Mouse (Mus musculus) forebrain, embryonic 10.5 days (tissue): ENCODE measurements around the gene Mgll. TPM values are rescaled to one million over a fixed set of nuclear protein-coding genes. Genes with fewer than 3 reads are reported as not detected.

Experiments
- DNase-seq: peaks from one replicate; pipeline ENCODE4 v3.0.0-alpha.2; 2017; ENCODE audit warnings: low spot score; ENCODE audit errors: extremely low spot score
- H3K27ac ChIP-seq: fragments of 300-500 bp; sonication (generic); 2 replicates; pipeline ENCODE4 v1.5.1; 2016; ENCODE audit warnings: mild to moderate bottlenecking
- H3K27me3 ChIP-seq: fragments of 300-500 bp; sonication (generic); 2 replicates; pipeline ENCODE4 v1.6.1; 2016; ENCODE audit warnings: mild to moderate bottlenecking; ENCODE audit not compliant: poor library complexity, severe bottlenecking
- H3K36me3 ChIP-seq: fragments of 300-500 bp; sonication (generic); replicated peaks from 2 replicates; pipeline ENCODE4 v1.6.1; 2016; ENCODE audit warnings: mild to moderate bottlenecking, moderate library complexity
- H3K4me1 ChIP-seq: fragments of 300-500 bp; sonication (generic); 2 replicates; pipeline ENCODE4 v1.6.1; 2016
- H3K4me3 ChIP-seq: fragments of 300-500 bp; sonication (generic); 2 replicates; pipeline ENCODE4 v1.5.1; 2016; ENCODE audit warnings: mild to moderate bottlenecking, moderate library complexity
- H3K9me3 ChIP-seq: fragments of 300-500 bp; sonication (generic); 2 replicates; pipeline ENCODE4 v1.6.1; 2016; ENCODE audit warnings: mild to moderate bottlenecking, moderate library complexity
- WGBS: fragments of 180-500 bp; shearing (Covaris S2); methylation state at CpG from one replicate; pipeline ENCODE4 v1.1.7; 2016; 5-methylcytosine and 5-hydroxymethylcytosine counted together
- polyA plus RNA-seq: library from polyadenylated mRNA; unstranded; fragments of >200 nt; fragmentation: Nextera tagmentation; extraction: Ambion mirVana; gene quantifications from 2 replicates; pipeline ENCODE4 v1.2.1, GENCODE M21; 2016

Gene Mgll
- polyA plus RNA-seq, 1 experiment from 2014 or later = 5.8 TPM

- Histone ChIP-seq H3K4me3 (no peak overlapping the region), H3K27me3 (0 out of 2 replicates have a peak, but pooled peaks cover 4% of the 10 kb centered on the region), H3K4me1 (peaks cover 37% of the 10 kb centered on the region), H3K9me3 (no peaks in the 10 kb centered on the region), H3K27ac (0 out of 2 replicates have a peak overlapping the region, but pooled peaks have one; percentile 15), H3K36me3 (no peaks in the 10 kb centered on the region)
- 91% methylated on average over 13 of the region's 13 CpGs for WGBS
- no peak for DNase-seq
These were observed 47.8 kb downstream of the Mgll start for GRCm38 (mm10) chr6:88772041-88772440.

DNA sequence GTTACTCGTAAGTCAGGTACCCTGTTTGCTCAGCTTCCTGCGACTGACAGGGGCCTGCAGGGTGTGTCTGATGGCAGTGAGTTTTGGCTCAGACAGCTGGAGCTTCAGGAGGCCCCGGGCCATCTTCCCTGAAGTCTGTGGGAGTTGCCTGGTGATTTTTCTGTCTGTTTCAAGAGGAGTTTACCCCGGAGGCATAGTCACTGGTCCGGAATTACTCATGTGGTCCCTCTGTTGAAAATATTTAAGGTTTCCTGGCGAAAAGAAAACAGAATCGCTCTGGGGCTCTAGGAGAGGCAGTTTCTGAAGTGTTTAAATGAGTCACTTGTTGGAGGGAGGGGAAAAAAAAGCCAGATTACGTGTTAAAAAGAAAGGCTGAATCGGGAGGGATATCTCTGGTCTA, 49.8 kb downstream of the Mgll start:
- Histone ChIP-seq H3K9me3 (no peaks in the 10 kb centered on the region), H3K4me1 (peaks cover 51% of the 10 kb centered on the region), H3K36me3 (no peaks in the 10 kb centered on the region), H3K27ac (no peak overlapping the region), H3K4me3 (no peak overlapping the region), H3K27me3 (0 out of 2 replicates have a peak, but pooled peaks cover 4% of the 10 kb centered on the region)
- no peak for DNase-seq
- 80% methylated on average over 9 of the region's 9 CpGs for WGBS

GRCm38 (mm10) chr6:88775267-88775666, 51.1 kb downstream of the Mgll start:
- H3K27ac ChIP-seq = no peak overlapping the region
- 86% methylated on average over 14 of the region's 14 CpGs for WGBS
- no peaks in the 10 kb centered on the region for H3K36me3 ChIP-seq
- peaks cover 49% of the 10 kb centered on the region for H3K4me1 ChIP-seq
- no peak for DNase-seq
- H3K9me3 ChIP-seq = no peaks in the 10 kb centered on the region
- H3K27me3 ChIP-seq = 0 out of 2 replicates have a peak, but pooled peaks cover 4% of the 10 kb centered on the region
- no peak overlapping the region for H3K4me3 ChIP-seq

DNA sequence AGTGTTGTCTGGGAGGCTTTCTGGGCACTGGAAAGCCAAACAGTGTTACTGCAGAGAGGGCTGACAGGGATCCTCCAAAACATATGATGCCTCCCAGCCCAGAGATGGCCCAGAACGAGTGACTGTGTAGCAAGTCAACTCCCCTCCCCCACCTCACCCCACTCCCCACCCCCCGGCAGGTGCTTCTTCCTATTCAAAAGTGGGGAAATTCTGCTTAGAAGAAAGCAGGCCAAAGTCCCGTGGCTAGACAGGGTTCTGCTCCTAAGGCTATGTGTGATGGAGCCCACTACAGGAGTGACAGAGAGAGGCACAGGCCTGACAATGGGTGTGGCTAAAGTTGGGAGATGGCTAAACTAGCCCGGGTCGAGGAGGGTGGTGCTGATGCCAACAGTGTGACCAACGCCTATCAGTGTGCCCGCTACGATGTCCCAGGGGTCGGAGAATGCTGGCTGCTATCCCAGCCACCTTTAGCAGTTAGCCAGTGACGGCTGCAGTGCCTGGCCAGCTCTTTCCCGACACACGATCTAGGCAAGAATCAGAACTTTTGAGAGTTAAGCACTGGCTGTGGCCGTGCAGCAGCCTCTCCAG, 52.2 kb downstream of the Mgll start:
- Histone ChIP-seq H3K4me3 (no peak overlapping the region), H3K9me3 (no peaks in the 10 kb centered on the region), H3K27me3 (0 out of 2 replicates have a peak, but pooled peaks cover 4% of the 10 kb centered on the region), H3K27ac (peak overlapping the region; percentile 66; the same call in 1 of the 2 replicates), H3K36me3 (no peaks in the 10 kb centered on the region), H3K4me1 (peaks cover 51% of the 10 kb centered on the region)
- WGBS = 68% methylated on average over 13 of the region's 13 CpGs
- no peak for DNase-seq

GRCm38 (mm10) chr6:88776964-88777363, 52.8 kb downstream of the Mgll start:
- H3K36me3 ChIP-seq = no peaks in the 10 kb centered on the region
- 84% methylated on average over 8 of the region's 8 CpGs for WGBS
- no peak overlapping the region for H3K4me3 ChIP-seq
- 0 out of 2 replicates have a peak, but pooled peaks cover 4% of the 10 kb centered on the region for H3K27me3 ChIP-seq
- H3K9me3 ChIP-seq = no peaks in the 10 kb centered on the region
- no peak for DNase-seq
- H3K4me1 ChIP-seq = peaks cover 51% of the 10 kb centered on the region
- H3K27ac ChIP-seq = no peak overlapping the region

GRCm38 (mm10) chr6:88778047-88778688, 54.0 kb downstream of the Mgll start:
- WGBS = 28% methylated on average over 8 of the region's 8 CpGs
- no peak overlapping the region for H3K4me3 ChIP-seq
- no peaks in the 10 kb centered on the region for H3K9me3 ChIP-seq
- no peak for DNase-seq
- H3K36me3 ChIP-seq = no peaks in the 10 kb centered on the region
- peak overlapping the region; percentile 48; the same call in 1 of the 2 replicates for H3K27ac ChIP-seq
- 0 out of 2 replicates have a peak, but pooled peaks cover 4% of the 10 kb centered on the region for H3K27me3 ChIP-seq
- H3K4me1 ChIP-seq = peaks cover 59% of the 10 kb centered on the region

DNA sequence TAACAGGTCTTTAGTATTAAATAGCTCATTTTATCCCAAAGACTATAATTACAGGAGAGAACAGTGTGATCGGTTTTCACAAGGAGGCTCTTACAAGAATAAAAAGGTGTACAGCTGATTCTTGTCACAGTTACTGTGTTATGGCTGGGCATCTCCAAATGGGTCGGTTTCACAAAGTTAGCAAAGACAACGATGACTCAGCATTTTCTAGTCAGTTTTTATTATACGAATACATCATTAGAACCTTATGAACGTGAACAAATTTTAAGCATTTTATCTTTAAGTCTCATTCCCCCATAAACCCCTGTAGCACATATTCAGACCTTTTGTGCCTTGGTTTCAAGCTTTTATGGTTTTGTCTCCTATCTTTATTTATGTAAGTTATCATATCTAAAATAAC, 55.5 kb downstream of the Mgll start:
- Histone ChIP-seq H3K27ac (no peak overlapping the region), H3K27me3 (0 out of 2 replicates have a peak, but pooled peaks cover 4% of the 10 kb centered on the region), H3K9me3 (no peaks in the 10 kb centered on the region), H3K4me1 (peaks cover 60% of the 10 kb centered on the region), H3K4me3 (no peak overlapping the region), H3K36me3 (no peaks in the 10 kb centered on the region)
- DNase-seq = no peak
- 87% methylated on average over 5 of the region's 5 CpGs for WGBS

- Histone ChIP-seq H3K4me3 (no peak overlapping the region), H3K9me3 (no peaks in the 10 kb centered on the region), H3K27me3 (no peaks in the 10 kb centered on the region), H3K36me3 (no peaks in the 10 kb centered on the region), H3K27ac (no peak overlapping the region), H3K4me1 (peaks cover 62% of the 10 kb centered on the region)
- no peak for DNase-seq
- WGBS = 54% methylated on average over 4 of the region's 4 CpGs
These were observed 57.7 kb downstream of the Mgll start for GRCm38 (mm10) chr6:88781919-88782318.

DNA sequence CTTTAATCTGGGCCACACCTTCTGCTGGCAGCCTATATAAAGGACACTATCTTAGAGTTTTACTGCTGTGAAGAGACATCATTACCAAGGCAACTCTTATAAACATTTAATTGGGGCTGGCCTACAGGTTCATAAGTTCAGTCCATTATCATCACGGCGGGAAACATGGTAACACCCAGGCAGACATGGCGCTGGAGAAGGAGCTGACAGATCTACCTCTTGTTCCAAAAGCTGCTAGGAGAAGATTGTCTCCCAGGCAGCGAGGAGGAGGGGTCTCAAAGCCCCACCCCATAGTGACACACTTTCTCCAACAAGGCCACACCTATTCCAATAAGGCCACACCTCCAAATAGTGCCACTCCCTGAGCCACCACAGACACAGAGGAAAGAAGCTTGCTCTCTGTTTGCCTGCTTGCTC, 58.8 kb downstream of the Mgll start:
- DNase-seq = no peak
- H3K27me3 ChIP-seq = no peaks in the 10 kb centered on the region
- 62% methylated on average over 4 of the region's 4 CpGs for WGBS
- no peak overlapping the region for H3K27ac ChIP-seq
- no peaks in the 10 kb centered on the region for H3K36me3 ChIP-seq
- no peaks in the 10 kb centered on the region for H3K9me3 ChIP-seq
- peaks cover 60% of the 10 kb centered on the region for H3K4me1 ChIP-seq
- H3K4me3 ChIP-seq = no peak overlapping the region

DNA sequence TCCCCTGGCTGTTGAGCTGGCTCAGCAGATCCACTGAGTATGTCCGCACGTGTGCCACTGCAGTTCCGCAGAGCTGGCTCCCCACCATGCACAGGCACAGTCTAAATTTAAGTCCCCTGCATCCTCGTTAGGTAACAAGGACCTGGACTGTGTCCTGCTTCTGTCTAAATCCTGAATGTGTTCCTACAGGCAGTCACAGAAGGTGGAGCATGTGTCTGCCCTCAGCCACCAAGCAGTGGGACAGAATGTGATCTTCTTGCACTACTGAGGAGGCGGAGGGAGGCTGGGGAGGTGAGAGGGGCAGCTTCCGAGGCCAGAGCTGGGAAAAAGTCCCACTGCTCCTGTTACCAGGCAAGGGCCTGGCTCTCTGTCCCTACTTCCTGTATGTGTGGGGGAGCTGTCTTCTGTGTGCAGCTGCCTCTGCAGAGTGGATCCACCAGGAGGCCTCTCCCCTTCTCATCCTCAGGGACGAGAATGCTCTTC, 60.5 kb downstream of the Mgll start:
- Histone ChIP-seq H3K9me3 (no peaks in the 10 kb centered on the region), H3K36me3 (no peaks in the 10 kb centered on the region), H3K27me3 (no peaks in the 10 kb centered on the region), H3K27ac (peak overlapping the region; percentile 40), H3K4me3 (no peak overlapping the region), H3K4me1 (peaks cover 57% of the 10 kb centered on the region)
- 71% methylated on average over 7 of the region's 7 CpGs for WGBS
- DNase-seq = no peak

- Histone ChIP-seq H3K27me3 (0 out of 2 replicates have a peak, but pooled peaks cover 3% of the 10 kb centered on the region), H3K9me3 (no peaks in the 10 kb centered on the region), H3K4me3 (no peak overlapping the region), H3K27ac (peak overlapping the region; percentile 40), H3K36me3 (no peaks in the 10 kb centered on the region), H3K4me1 (peaks cover 58% of the 10 kb centered on the region)
- WGBS = 88% methylated on average over 5 of the region's 5 CpGs
- DNase-seq = no peak
These were observed 61.1 kb downstream of the Mgll start for GRCm38 (mm10) chr6:88785331-88785730.

DNA sequence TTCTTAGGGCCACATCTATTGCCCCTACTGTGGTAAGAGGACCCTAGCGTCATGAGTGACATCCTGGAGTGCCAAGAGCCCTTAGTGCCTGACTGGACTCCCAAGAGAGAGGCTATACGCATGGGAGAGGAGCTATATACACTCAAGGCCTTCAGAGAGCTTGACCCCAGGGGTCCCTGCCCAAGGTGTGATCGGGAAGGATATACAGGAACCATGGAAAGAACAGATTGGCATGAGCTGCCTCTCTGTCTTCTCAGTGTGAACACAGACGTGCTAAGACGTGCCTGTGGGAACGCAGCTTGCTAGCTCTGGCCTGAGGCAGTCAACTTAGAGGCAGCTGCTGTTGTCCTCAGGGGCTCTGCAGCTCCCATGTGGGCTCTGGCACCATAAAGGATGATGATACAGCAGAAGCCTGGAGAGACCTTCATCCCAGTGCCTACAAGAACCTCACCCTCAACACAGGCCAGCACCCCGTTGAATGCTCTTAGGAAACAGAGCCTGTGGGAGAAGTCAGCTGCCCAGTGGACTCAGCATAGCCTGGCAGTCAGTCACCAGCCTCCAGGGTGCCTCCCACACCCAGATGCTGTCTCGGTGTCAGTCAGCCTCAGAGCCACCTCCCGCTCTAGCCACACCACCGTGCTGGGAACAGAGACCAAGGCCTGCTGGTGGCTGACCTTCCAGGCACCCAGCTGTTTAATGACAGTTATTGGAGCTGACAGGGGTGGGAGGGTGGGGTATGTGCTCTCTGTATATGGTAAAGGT, 61.8 kb downstream of the Mgll start:
- no peaks in the 10 kb centered on the region for H3K36me3 ChIP-seq
- no peak overlapping the region for H3K4me3 ChIP-seq
- H3K4me1 ChIP-seq = peaks cover 61% of the 10 kb centered on the region
- no peaks in the 10 kb centered on the region for H3K9me3 ChIP-seq
- WGBS = 80% methylated on average over 10 of the region's 10 CpGs
- 0 out of 2 replicates have a peak, but pooled peaks cover 6% of the 10 kb centered on the region for H3K27me3 ChIP-seq
- H3K27ac ChIP-seq = peak overlapping the region; percentile 40
- no peak for DNase-seq
